Mouse (Mus musculus) adrenal gland, postnatal 14 days (tissue): ENCODE results near the gene Elf1. TPM values are rescaled to one million over a fixed set of nuclear protein-coding genes. Genes with fewer than 3 reads are reported as not detected.
"Not testable (repeated sequence)": the region's sequence is repeated elsewhere in the genome, so short reads cannot be mapped to it uniquely, and the experiment has no call there.

ENCODE experiments used
- DNase-seq: peaks from one replicate; pipeline ENCODE4 v3.0.0; 2021; ENCODE audit warnings: mixed read lengths
- total RNA-seq: library from RNA; stranded (reverse); gene quantifications from 2 replicates; pipeline ENCODE4 v1.2.3, GENCODE M21; 2021

Elf1 gene
- total RNA-seq, 1 experiment from 2014 or later = 23.6 TPM

GRCm38 (mm10) chr14:79521056-79521455 lies 40.1 kb downstream of the Elf1 start:
- no peak for DNase-seq

DNA sequence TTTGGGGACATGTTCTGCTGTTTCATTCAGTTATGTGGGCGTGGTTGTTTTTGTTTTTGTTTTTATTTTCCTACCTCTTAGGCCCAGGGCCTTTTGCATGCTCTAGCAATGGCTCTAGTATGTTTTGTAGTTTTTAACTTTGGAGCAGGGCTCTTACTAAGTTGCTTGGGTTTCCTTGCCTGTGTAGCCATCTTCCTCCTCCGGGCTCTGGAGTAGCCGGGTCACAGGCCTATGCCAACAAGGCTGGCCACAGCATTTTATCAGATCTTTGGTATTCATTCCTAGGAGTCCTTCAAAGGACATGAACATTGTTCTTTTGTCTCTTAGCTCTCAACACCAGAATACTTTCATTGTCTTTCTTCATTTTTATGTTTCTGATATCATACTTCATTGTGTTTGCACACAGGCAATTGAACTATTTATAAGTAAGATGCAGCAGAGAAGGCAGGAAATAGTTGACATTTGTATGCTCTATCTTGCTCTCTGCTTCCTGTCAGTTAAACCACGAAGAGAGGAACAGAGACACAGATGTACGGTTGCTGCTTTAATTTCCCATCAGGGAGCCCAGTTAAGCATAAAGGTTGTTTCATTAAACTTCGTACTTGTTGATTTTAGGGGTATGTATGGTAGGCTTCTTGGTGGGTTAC lies 40.6 kb downstream of the Elf1 start:
- DNase-seq = no peak

GRCm38 (mm10) chr14:79522387-79522786 lies 41.4 kb downstream of the Elf1 start:
- DNase-seq = no peak

GRCm38 (mm10) chr14:79526106-79526505 lies 45.1 kb downstream of the Elf1 start:
- not testable (repeated sequence) for DNase-seq

DNA sequence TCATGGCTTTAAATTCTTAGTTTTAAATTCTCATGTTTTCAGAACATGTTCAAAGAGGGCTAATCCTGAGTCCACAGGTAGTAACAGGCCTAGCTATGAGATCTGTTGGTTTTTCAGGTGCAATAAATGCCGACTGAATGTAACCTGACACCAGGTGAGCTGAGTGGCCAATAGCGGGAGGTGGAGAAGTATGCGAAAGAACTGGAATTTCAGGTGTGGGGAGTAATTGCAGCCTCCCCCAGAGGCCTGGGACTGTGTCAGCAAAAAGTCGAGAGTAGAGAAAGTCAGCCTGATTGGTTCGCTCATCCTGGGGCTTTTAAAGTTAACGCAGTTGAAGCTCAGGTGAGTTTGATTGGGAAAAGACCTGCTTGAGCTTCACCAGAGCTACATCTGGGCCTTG lies 46.7 kb downstream of the Elf1 start:
- no peak for DNase-seq

- no peak for DNase-seq
Measured at GRCm38 (mm10) chr14:79529581-79530554, 48.9 kb downstream of the Elf1 start.

DNA sequence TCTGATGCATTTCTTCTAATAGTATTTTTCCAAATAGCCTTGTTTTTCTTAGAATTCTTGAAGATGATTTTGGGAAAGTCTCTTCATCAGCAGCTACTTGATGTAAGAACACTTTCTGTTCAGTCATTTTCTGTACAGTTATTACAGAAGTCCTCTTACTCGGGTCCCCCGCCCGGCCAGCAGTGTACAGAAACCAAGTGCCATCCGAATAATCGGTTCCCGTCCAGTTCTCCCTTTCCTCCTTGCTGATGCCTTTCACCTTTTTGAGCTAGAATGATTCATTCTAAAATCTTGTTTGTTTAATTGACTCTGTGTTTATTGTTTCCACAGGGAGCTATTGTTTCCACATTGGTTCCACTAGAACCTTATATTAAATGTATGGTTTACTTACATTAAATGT lies 49.8 kb downstream of the Elf1 start:
- no peak for DNase-seq

DNA sequence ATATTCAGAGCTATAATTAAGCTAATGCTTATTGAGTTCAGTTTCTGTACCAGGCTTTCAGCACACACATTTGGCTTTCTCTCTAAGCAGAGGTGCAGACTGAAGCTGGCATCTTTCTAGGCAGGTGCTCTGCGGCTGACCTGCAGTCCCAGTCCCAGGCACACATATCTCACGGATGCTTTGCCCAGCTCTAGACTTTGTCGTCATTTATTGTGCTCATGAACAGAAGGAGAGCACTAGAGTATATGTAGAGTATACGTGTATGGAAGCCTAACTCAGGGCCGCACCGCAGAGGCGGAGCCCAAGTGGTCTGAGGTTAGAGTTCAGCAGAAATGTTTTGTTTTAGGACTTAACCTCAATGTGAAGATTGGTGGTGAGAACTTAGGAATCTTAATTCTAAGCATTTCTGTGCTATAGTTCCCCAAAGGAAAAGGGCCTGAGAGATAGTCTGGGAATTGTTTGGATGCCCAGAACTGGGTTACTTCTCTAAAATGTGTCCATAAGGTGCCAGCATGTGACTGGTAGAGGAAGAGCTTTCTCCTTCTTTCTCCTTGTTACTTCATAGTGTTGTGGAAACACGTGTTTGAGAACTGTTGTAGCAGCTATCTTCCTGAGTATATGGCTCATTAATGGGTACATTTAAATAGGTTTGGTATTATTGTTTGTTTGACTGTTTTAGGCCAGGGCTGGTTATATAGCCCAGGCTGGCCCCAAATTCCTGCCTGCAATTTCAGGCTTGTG lies 51.2 kb downstream of the Elf1 start:
- no peak for DNase-seq

DNA sequence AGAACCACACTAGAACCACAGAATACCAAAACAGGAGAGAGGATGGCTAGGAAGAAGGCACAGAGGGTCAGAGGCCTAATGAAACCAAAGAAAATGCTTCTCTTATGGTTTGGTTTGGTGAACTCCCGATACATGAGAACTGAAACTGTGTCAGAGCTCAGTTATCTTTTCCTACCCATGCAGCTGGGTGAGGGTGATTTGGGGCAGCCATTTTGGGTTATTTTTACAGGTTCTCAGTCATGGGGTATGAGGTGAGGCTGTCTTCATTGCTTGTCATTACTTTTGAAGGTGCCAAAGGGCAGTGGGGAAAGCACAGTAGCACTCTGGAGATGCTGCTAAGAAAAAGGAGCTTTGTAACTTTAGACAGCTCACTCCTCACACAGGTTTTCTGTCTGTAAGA lies 52.4 kb downstream of the Elf1 start:
- no peak for DNase-seq

GRCm38 (mm10) chr14:79534206-79534605 lies 53.2 kb downstream of the Elf1 start:
- DNase-seq = no peak

GRCm38 (mm10) chr14:79534656-79535055 lies 53.7 kb downstream of the Elf1 start:
- not testable (repeated sequence) for DNase-seq

- peak; percentile 32 for DNase-seq
Measured at GRCm38 (mm10) chr14:79535318-79535717, 54.3 kb downstream of the Elf1 start.

DNA sequence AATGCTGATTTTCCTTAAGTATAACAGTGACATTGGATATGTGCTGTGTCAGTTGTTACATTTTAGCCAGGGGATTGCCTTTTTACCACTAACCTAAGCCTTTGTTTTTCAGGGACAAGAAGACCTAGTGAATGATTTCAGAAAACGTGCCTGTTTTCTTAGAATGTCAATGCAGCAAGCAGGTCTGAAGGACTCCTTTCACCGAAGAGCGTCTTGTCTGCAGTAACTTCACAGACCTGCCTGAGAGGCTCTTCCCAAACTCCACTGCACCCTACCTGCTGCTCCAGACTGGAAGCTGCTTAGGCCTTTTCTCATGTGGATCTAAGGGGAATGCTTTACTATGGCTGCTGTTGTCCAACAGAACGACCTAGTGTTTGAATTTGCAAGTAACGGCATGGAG lies 55.0 kb downstream of the Elf1 start:
- no peak for DNase-seq

DNA sequence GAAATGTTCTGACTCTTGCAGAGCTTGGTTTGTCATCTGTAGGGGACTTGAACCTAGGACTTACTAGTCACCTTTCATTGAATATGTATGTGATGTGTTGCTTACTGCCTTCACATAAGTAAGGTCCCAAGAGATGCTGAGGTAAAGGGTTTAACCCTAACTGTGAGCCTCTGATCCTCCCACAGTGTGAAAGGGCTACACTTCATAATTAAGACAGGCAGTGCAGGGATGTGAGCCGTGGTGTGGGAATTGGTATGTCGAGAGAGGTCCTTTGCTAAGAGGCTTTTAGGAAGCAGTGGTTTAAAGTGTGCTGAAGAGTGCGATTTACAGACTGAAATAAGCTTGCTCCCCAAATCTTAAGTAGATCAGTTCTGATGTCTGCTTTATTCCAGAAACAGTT lies 55.8 kb downstream of the Elf1 start:
- DNase-seq = no peak

- DNase-seq = no peak
Measured at GRCm38 (mm10) chr14:79537463-79537862, 56.5 kb downstream of the Elf1 start.

DNA sequence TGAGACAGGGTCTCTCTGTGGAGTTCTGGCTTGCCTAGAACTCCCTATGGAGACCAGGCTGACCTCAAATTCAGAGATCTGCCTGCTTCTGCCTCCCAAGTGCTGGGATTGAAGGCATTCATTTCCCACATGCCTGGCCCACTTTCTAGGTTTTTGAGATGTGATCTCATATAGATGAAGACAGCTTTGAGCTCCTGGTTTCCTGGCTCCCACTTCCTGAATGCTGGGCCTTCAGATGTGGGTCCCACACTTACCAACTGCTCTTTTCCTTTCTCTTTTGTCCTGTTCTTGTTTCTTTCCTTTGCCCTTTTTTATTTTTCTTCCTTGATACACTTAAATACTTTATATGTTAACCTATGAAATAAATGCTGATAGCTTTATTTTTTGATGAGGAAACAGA lies 56.9 kb downstream of the Elf1 start:
- DNase-seq = no peak

DNA sequence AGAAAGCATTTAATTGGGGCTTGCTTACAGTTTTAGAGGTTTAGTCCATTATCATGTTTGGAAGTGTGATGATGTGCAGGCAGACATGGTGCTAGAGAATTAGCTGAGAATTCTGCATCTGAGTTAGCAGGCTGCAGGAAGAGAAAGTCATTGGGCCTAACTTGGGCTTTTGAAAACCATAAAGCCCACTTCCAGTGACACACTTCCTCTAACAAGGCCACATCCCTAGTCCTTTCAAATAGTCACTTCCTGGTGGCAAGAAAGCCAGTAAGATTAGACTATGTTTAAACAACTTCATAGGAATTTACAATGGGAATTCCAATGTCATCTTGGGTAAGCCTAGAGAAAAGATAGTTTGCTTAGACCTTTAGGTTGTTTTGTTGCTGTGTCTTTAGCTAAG lies 60.6 kb downstream of the Elf1 start:
- no peak for DNase-seq

- DNase-seq = peak; percentile 40
Measured at GRCm38 (mm10) chr14:79549343-79549742, 68.3 kb downstream of the Elf1 start.

DNA sequence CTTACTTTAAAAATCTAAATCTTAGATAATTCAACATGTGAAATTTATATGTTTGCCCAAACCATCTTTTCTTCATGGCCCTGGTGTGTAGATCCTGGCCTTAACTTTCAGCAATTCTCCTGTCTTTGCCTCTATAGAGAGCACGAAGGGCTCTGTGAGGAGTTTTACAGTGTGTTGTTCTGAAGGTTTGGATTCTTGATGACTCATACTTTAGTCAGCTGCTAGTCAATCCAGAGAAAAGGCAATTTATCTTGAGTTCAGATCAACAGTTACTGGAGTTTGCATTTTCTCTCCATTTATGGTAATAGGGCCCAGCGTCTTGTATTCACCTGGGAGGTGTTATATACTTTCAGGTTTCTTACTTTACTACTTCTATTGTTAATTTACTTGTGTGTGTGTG lies 70.9 kb downstream of the Elf1 start:
- DNase-seq = no peak

- no peak for DNase-seq
Measured at GRCm38 (mm10) chr14:79552854-79553253, 71.9 kb downstream of the Elf1 start.

DNA sequence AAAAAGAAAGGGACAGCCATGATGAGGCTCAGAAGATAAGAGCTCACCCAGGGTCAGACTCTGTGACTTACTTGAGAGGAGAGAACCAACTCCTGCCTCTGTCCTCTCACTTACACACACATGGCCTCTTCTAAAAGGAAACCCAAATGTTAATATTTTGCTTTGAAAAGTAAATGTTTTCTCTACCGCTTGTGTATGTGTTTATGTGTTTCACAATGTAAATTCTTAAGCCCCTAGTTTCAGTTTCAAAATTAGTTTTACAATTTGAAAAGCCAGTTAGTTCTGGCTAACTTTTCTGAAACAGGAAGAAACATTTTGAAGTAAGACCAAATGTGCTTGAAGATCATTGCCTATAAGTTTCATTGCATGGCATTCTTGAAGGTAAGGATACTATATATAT lies 76.8 kb downstream of the Elf1 start:
- DNase-seq = no peak

DNA sequence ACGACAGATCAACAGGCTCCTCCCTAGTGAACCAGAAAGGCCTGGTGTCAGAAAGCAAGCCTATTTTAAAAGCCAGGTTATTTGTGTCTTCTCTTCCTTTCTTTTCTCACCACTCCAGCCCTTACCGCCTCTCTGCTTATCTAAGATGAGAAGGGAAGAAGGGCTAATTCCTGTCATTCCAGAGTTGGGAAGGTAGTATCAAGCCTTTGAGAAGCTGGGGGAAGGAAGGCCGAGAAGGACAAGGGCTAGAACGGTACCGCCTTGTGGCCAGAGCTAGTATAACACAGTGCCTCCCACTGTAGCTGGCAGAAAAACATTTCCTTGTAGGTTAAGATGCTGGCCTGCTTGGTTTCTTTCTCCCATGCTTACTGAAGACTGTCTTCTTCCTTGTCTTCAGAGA lies 81.8 kb downstream of the Elf1 start:
- peak; percentile 73 for DNase-seq

GRCm38 (mm10) chr14:79564784-79565183 lies 83.8 kb downstream of the Elf1 start:
- DNase-seq = no peak
